Mouse (Mus musculus): Measurements from ENCODE around the gene Chmp6. TPM values are rescaled to one million over a fixed set of nuclear protein-coding genes. Genes with fewer than 3 reads are reported as not detected.

Chmp6 gene
- total and polyA plus RNA-seq, 3 experiments = 26.0 to 56.8 (median 34.9) TPM

- DNase-seq = no peak
Observed at GRCm38 (mm10) chr11:119937216-119937615, 24.0 kb downstream of the Chmp6 start.

- no peak for DNase-seq
Observed at GRCm38 (mm10) chr11:119937772-119938502, 24.7 kb downstream of the Chmp6 start.

GRCm38 (mm10) chr11:119939073-119939710 is 26.0 kb downstream of the Chmp6 start:
- DNase-seq = no peak

- DNase-seq = no peak
Observed at GRCm38 (mm10) chr11:119939711-119940106, 26.5 kb downstream of the Chmp6 start.

- DNase-seq = no peak
Observed at GRCm38 (mm10) chr11:119940142-119940541, 26.9 kb downstream of the Chmp6 start.

- no peak for DNase-seq
Observed at GRCm38 (mm10) chr11:119941794-119942193, 28.6 kb downstream of the Chmp6 start.

GRCm38 (mm10) chr11:119942201-119942726 is 29.0 kb downstream of the Chmp6 start:
- DNase-seq = no peak

- DNase-seq = peak; percentile 99
Observed at GRCm38 (mm10) chr11:119942727-119943427, 29.6 kb downstream of the Chmp6 start, which contains the start of gene Baiap2. TSS of gene Baiap2 (plus strand) at chr11:119942763.

GRCm38 (mm10) chr11:119943428-119943988 is 30.3 kb downstream of the Chmp6 start:
- DNase-seq = no peak

- peak; percentile 58 for DNase-seq
Observed at GRCm38 (mm10) chr11:119945343-119945742, 32.1 kb downstream of the Chmp6 start.

- no peak for DNase-seq
Observed at GRCm38 (mm10) chr11:119947426-119947825, 34.2 kb downstream of the Chmp6 start.

GRCm38 (mm10) chr11:119947897-119948296 is 34.7 kb downstream of the Chmp6 start:
- DNase-seq = no peak

- no peak for DNase-seq
Observed at GRCm38 (mm10) chr11:119948305-119948704, 35.1 kb downstream of the Chmp6 start.

- DNase-seq = no peak
Observed at GRCm38 (mm10) chr11:119948803-119949202, 35.6 kb downstream of the Chmp6 start.

GRCm38 (mm10) chr11:119950535-119950934 is 37.3 kb downstream of the Chmp6 start:
- DNase-seq = no peak

GRCm38 (mm10) chr11:119951326-119951725 is 38.1 kb downstream of the Chmp6 start:
- DNase-seq = no peak

GRCm38 (mm10) chr11:119952429-119953224 is 39.4 kb downstream of the Chmp6 start:
- peak; percentile 76 for DNase-seq

GRCm38 (mm10) chr11:119954233-119954632 is 41.0 kb downstream of the Chmp6 start:
- DNase-seq = no peak

GRCm38 (mm10) chr11:119954749-119955337 is 41.6 kb downstream of the Chmp6 start:
- DNase-seq = no peak

GRCm38 (mm10) chr11:119955432-119955831 is 42.2 kb downstream of the Chmp6 start:
- DNase-seq = no peak

- no peak for DNase-seq
Observed at GRCm38 (mm10) chr11:119956590-119956989, 43.3 kb downstream of the Chmp6 start.
